Mouse (Mus musculus) small intestine, adult 2 months (tissue): Measurements from ENCODE around the gene Lypd4.

Source experiments
- CTCF ChIP-seq: fragments of 200-500 bp; IDR thresholded peaks from 2 replicates; pipeline ENCODE4 v1.5.1; 2012; ENCODE audit warnings: low read depth, mild to moderate bottlenecking, control low read depth, inconsistent platforms, low read length, moderate library complexity, mixed read lengths; ENCODE audit not compliant: insufficient replicate concordance, insufficient read length; ENCODE audit errors: extremely low read depth
- POLR2A ChIP-seq: fragments of 200-500 bp; IDR thresholded peaks from 2 replicates; pipeline ENCODE4 v1.6.1; 2012; ENCODE audit warnings: low read depth, mild to moderate bottlenecking, control low read depth, inconsistent platforms, low read length, moderate library complexity

DNA sequence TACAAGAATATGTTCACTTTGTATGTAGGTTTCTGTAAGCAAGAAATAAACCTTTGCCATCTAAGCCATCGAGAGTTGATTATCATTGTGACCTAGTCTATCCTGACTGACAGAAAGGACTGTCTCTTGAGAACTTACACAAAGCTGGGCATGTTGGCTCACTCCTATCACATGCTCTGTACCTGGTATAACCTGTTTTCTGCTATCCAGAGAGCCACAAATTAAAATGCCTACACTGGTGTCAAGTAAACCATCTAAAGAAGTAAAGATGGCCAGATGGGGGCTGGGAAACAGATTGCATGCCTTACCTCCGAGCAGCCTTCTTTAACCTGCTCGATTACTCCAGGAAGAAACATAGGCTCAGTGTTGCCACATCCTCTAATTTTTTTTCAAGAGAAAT is 7.8 kb upstream of the Lypd4 start:
- TF ChIP-seq CTCF (no peak), POLR2A (no peak)
